Mouse (Mus musculus) liver, embryonic 11.5 days (tissue): ENCODE measurements around the gene Hexim1. TPM values are rescaled to one million over a fixed set of nuclear protein-coding genes. Genes with fewer than 3 reads are reported as not detected.
A peak's percentile ranks its signal among the peaks of the same experiment; 100 is the strongest.

Experiments used
- ATAC-seq: fragments of 200-750 bp; cut with Nextera tagmentation; replicated peaks from 2 replicates; pipeline ENCODE4 v1.8.0; 2017; ENCODE audit warnings: moderate number of reproducible peaks, mild to moderate bottlenecking, moderate TSS enrichment, moderate library complexity; ENCODE audit not compliant: low FRiP score
- DNase-seq: peaks from one replicate; pipeline ENCODE4 v3.0.0-alpha.2; 2017; ENCODE audit warnings: low spot score
- H3K27ac ChIP-seq: fragments of 300-500 bp; sonication (generic); 2 replicates; pipeline ENCODE4 v1.5.1; 2014; ENCODE audit warnings: mild to moderate bottlenecking, low read depth, low read length, control low read depth
- H3K27me3 ChIP-seq: fragments of 300-500 bp; sonication (generic); replicated peaks from 2 replicates; pipeline ENCODE4 v1.6.1; 2014; ENCODE audit warnings: low read length, mixed read lengths; ENCODE audit not compliant: control insufficient read depth, insufficient read depth
- H3K36me3 ChIP-seq: fragments of 300-500 bp; sonication (generic); 2 replicates; pipeline ENCODE4 v1.6.1; 2014; ENCODE audit warnings: mild to moderate bottlenecking, low read length, moderate library complexity, mixed read lengths; ENCODE audit not compliant: control insufficient read depth, insufficient read depth
- H3K4me1 ChIP-seq: fragments of 300-500 bp; sonication (generic); replicated peaks from 2 replicates; pipeline ENCODE4 v1.6.1; 2014; ENCODE audit warnings: low read length, mixed read lengths; ENCODE audit not compliant: control insufficient read depth, insufficient read depth
- H3K4me2 ChIP-seq: fragments of 300-500 bp; sonication (generic); 2 replicates; pipeline ENCODE4 v1.6.1; 2014; ENCODE audit warnings: mild to moderate bottlenecking, control low read depth, moderate library complexity
- H3K4me3 ChIP-seq: fragments of 300-500 bp; sonication (generic); 2 replicates; pipeline ENCODE4 v1.5.1; 2014; ENCODE audit warnings: low read depth, low read length, control low read depth
- H3K9ac ChIP-seq: fragments of 300-500 bp; sonication (generic); 2 replicates; pipeline ENCODE4 v1.6.1; 2014; ENCODE audit warnings: low read depth, low read length, control low read depth
- H3K9me3 ChIP-seq: fragments of 300-500 bp; sonication (generic); 2 replicates; pipeline ENCODE4 v1.6.1; 2016; ENCODE audit warnings: low read length, inconsistent platforms, mixed read lengths; ENCODE audit not compliant: control insufficient read depth
- WGBS: fragments of 180-500 bp; shearing (Covaris S2); extraction: QIAGEN DNeasy Blood & Tissue Kit; methylation state at CpG from one replicate; pipeline ENCODE4 v1.1.7; 2014; 5-methylcytosine and 5-hydroxymethylcytosine counted together
- polyA plus RNA-seq: library from polyadenylated mRNA; unstranded; fragments of >200 nt; fragmentation: Nextera tagmentation; extraction: Ambion mirVana; gene quantifications from 2 replicates; pipeline ENCODE4 v1.2.1, GENCODE M21; 2014

Gene Hexim1
- polyA plus RNA-seq, 1 experiment from 2014 or later: 6.1 TPM

GRCm38 (mm10) chr11:103111301-103111700, 4.7 kb upstream of the Hexim1 start:
- no peak overlapping the region for H3K27ac ChIP-seq
- DNase-seq (peak; percentile 29), ATAC-seq (no peak)
- H3K4me3 ChIP-seq: peak overlapping the region; percentile 35; the same call in 1 of the 2 replicates
- H3K9ac ChIP-seq: peak overlapping the region; percentile 52; the same call in 1 of the 2 replicates
- 34% methylated on average over 10 of the region's 10 CpGs for WGBS
- H3K4me1 ChIP-seq: peaks cover 20% of the 10 kb centered on the region
- H3K4me2 ChIP-seq: peak overlapping the region; percentile 70
- H3K9me3 ChIP-seq: no peaks in the 10 kb centered on the region
- peaks cover 2% of the 10 kb centered on the region; the same call in 1 of the 2 replicates for H3K27me3 ChIP-seq
- no peaks in the 10 kb centered on the region for H3K36me3 ChIP-seq

- peak overlapping the region; percentile 52 for H3K9ac ChIP-seq
- 6% methylated on average over 28 of the region's 28 CpGs for WGBS
- ATAC-seq (no peak), DNase-seq (peak; percentile 51)
- H3K4me3 ChIP-seq: peak overlapping the region; percentile 35
- H3K36me3 ChIP-seq: no peaks in the 10 kb centered on the region
- peaks cover 2% of the 10 kb centered on the region; the same call in 1 of the 2 replicates for H3K27me3 ChIP-seq
- no peak overlapping the region for H3K27ac ChIP-seq
- peaks cover 16% of the 10 kb centered on the region for H3K4me1 ChIP-seq
- H3K4me2 ChIP-seq: peak overlapping the region; percentile 70
- H3K9me3 ChIP-seq: no peaks in the 10 kb centered on the region
These were observed 4.0 kb upstream of the Hexim1 start for GRCm38 (mm10) chr11:103111881-103112551.

- peak overlapping the region; percentile 23; the same call in 1 of the 2 replicates for H3K9ac ChIP-seq
- 38% methylated on average over 9 of the region's 9 CpGs for WGBS
- DNase-seq (no peak), ATAC-seq (no peak)
- no peaks in the 10 kb centered on the region for H3K9me3 ChIP-seq
- peak overlapping the region; percentile 35 for H3K4me3 ChIP-seq
- H3K27me3 ChIP-seq: peaks cover 2% of the 10 kb centered on the region; the same call in 1 of the 2 replicates
- peaks cover 19% of the 10 kb centered on the region for H3K4me1 ChIP-seq
- no peaks in the 10 kb centered on the region for H3K36me3 ChIP-seq
- peak overlapping the region; percentile 70 for H3K4me2 ChIP-seq
- no peak overlapping the region for H3K27ac ChIP-seq
These were observed 3.5 kb upstream of the Hexim1 start for GRCm38 (mm10) chr11:103112552-103112912.

- H3K4me3 ChIP-seq: no peak overlapping the region
These were observed 3.0 kb upstream of the Hexim1 start for GRCm38 (mm10) chr11:103113005-103113404.

GRCm38 (mm10) chr11:103113771-103114170, 2.3 kb upstream of the Hexim1 start:
- peaks cover 29% of the 10 kb centered on the region for H3K4me1 ChIP-seq
- ATAC-seq (no peak), DNase-seq (no peak)
- peaks cover 2% of the 10 kb centered on the region; the same call in 1 of the 2 replicates for H3K27me3 ChIP-seq
- no peak overlapping the region for H3K4me3 ChIP-seq
- WGBS: 81% methylated on average over 4 of the region's 4 CpGs
- no peaks in the 10 kb centered on the region for H3K36me3 ChIP-seq
- no peak overlapping the region for H3K9ac ChIP-seq
- H3K9me3 ChIP-seq: no peaks in the 10 kb centered on the region
- H3K4me2 ChIP-seq: no peak overlapping the region
- no peak overlapping the region for H3K27ac ChIP-seq

More at GRCm38 (mm10) chr11:103113005-103113404, 3.0 kb upstream of the Hexim1 start:
- no peaks in the 10 kb centered on the region for H3K36me3 ChIP-seq
- H3K9me3 ChIP-seq: no peaks in the 10 kb centered on the region
- no peak for DNase-seq
- H3K9ac ChIP-seq: no peak overlapping the region
- no peak for ATAC-seq
- H3K4me2 ChIP-seq: no peak overlapping the region
- peaks cover 22% of the 10 kb centered on the region for H3K4me1 ChIP-seq
- peaks cover 2% of the 10 kb centered on the region; the same call in 1 of the 2 replicates for H3K27me3 ChIP-seq
- no peak overlapping the region for H3K27ac ChIP-seq
- 58% methylated on average over 12 of the region's 12 CpGs for WGBS

GRCm38 (mm10) chr11:103114270-103114943, 1.6 kb upstream of the Hexim1 start:
- Histone ChIP-seq H3K4me2 (peak overlapping the region; percentile 61), H3K4me1 (peaks cover 31% of the 10 kb centered on the region), H3K9ac (peak overlapping the region; percentile 68), H3K36me3 (no peaks in the 10 kb centered on the region), H3K27me3 (peaks cover 2% of the 10 kb centered on the region; the same call in 1 of the 2 replicates), H3K9me3 (no peaks in the 10 kb centered on the region), H3K27ac (peak overlapping the region; percentile 74; the same call in 1 of the 2 replicates), H3K4me3 (peak overlapping the region; percentile 75)
- WGBS: 78% methylated on average over 11 of the region's 11 CpGs
- DNase-seq: no peak
- ATAC-seq: no peak

- peak; percentile 80 for ATAC-seq
- WGBS: under 1% methylated on average over 34 of the region's 34 CpGs
These were observed 646 bp upstream of the Hexim1 start for GRCm38 (mm10) chr11:103115163-103116007.

GRCm38 (mm10) chr11:103116959-103117590, 1.0 kb downstream of the Hexim1 start:
- peak overlapping the region; percentile 99 for H3K4me2 ChIP-seq
- 0% methylated on average over 35 of the region's 35 CpGs for WGBS
- no peak; the same call in 1 of the 2 replicates for ATAC-seq
- peaks cover 23% of the 10 kb centered on the region for H3K4me1 ChIP-seq
- no peaks in the 10 kb centered on the region for H3K9me3 ChIP-seq
- peak overlapping the region; percentile 75 for H3K4me3 ChIP-seq
- no peaks in the 10 kb centered on the region for H3K27me3 ChIP-seq
- peak overlapping the region; percentile 86 for H3K27ac ChIP-seq
- peak overlapping the region; percentile 80 for H3K9ac ChIP-seq
- DNase-seq: peak; percentile 83
- no peaks in the 10 kb centered on the region for H3K36me3 ChIP-seq

More at GRCm38 (mm10) chr11:103115163-103116007, 646 bp upstream of the Hexim1 start:
- Histone ChIP-seq H3K9me3 (no peaks in the 10 kb centered on the region), H3K9ac (peak overlapping the region; percentile 68), H3K4me2 (peak overlapping the region; percentile 61), H3K4me1 (peaks cover 31% of the 10 kb centered on the region), H3K27ac (peak overlapping the region; percentile 74), H3K4me3 (peak overlapping the region; percentile 75), H3K27me3 (peaks cover 2% of the 10 kb centered on the region; the same call in 1 of the 2 replicates), H3K36me3 (no peaks in the 10 kb centered on the region)
- DNase-seq: peak; percentile 86
